Mouse (Mus musculus) MEL (cell line): ENCODE data around the gene Tgtp2.

Source experiments
- CHD2 ChIP-seq: IDR thresholded peaks from 2 replicates; pipeline ENCODE4 v1.6.1; 2011; ENCODE audit warnings: low read length, improper control_type of control experiment
- CTCF ChIP-seq, 3 experiments: IDR thresholded peaks in 2 of 3; conservative IDR thresholded peaks in 1 of 3; 2 replicates each; pipeline ENCODE4 v1.5.1; 2011 to 2012; ENCODE audit warnings: low read length in 3 of 3, low read depth in 2 of 3, mild to moderate bottlenecking in 2 of 3, improper control_type of control experiment in 1 of 3, inconsistent platforms in 1 of 3, mixed read lengths in 1 of 3, moderate library complexity in 1 of 3; ENCODE audit not compliant: control insufficient read depth in 1 of 3, insufficient read depth in 1 of 3, poor library complexity in 1 of 3, severe bottlenecking in 1 of 3
- GATA1 ChIP-seq: IDR thresholded peaks from 2 replicates; pipeline ENCODE4 v1.6.1; 2011; ENCODE audit warnings: low read depth, low read length, improper control_type of control experiment
- MAFK ChIP-seq: IDR thresholded peaks from 2 replicates; pipeline ENCODE4 v1.6.1; 2011; ENCODE audit warnings: low read depth, mild to moderate bottlenecking, low read length, improper control_type of control experiment, borderline replicate concordance
- NRF1 ChIP-seq: IDR thresholded peaks from 2 replicates; pipeline ENCODE4 v1.6.1; 2014; ENCODE audit warnings: low read depth, mild to moderate bottlenecking, inconsistent platforms, low read length, improper control_type of control experiment, moderate library complexity; ENCODE audit not compliant: poor library complexity, insufficient read depth, severe bottlenecking
- ZC3H11A ChIP-seq: IDR thresholded peaks from 2 replicates; pipeline ENCODE4 v1.6.1; 2012; ENCODE audit warnings: low read depth, mild to moderate bottlenecking, inconsistent platforms, low read length, improper control_type of control experiment

- no peak for TF ChIP-seq MAFK
- no peak for TF ChIP-seq CTCF (IDR thresholded peaks at IDR 0.05 in 2 of 3, conservative IDR thresholded peaks at IDR 0.05 in 1 of 3; ENCODE audit: control insufficient read depth in 1 of 3, insufficient read depth in 1 of 3, low read depth in 2 of 3, low read length in 3 of 3, poor library complexity in 1 of 3, severe bottlenecking in 1 of 3)
- TF ChIP-seq CHD2 = no peak
- TF ChIP-seq GATA1 = no peak
- TF ChIP-seq ZC3H11A = no peak
- no peak for TF ChIP-seq NRF1
These were observed 43.9 kb upstream of the Tgtp2 start for GRCm38 (mm10) chr11:49107650-49108537.
